Mouse (Mus musculus) bone marrow, adult 2 months (tissue): ENCODE data around the gene Ccdc38.

ENCODE experiments used
- CTCF ChIP-seq: fragments of 200-500 bp; IDR thresholded peaks from 2 replicates; pipeline ENCODE4 v1.5.1; 2011; ENCODE audit warnings: low read length, control low read depth; ENCODE audit not compliant: control insufficient read depth, insufficient read depth
- POLR2A ChIP-seq: fragments of 200-500 bp; IDR thresholded peaks from 2 replicates; pipeline ENCODE4 v1.6.1; 2011; ENCODE audit warnings: low read depth, mild to moderate bottlenecking, control low read depth, low read length, borderline replicate concordance; ENCODE audit not compliant: control insufficient read depth

DNA sequence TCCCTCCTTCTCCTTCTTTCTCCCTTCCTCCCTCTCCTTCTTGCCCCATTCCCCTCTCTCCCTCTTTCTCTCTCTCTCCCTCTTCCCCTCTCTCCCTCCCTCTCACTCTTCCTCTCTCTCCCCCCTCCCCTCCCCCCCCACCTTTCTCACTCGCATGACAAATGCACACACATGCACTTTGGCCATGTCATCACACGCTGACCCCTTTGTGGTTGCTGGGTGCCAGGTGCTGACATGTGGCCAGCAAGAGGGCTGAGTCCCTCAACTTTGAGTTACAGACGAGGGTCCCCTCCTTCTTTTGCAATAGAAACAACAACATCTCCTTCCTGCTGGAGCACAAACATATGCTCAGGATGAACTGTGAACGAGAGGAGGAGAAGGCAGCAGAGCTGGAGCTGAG, 34.5 kb downstream of the Ccdc38 start:
- TF ChIP-seq POLR2A (no peak), CTCF (no peak)
